Mouse (Mus musculus) bone marrow macrophage, adult 2 months (primary cell): ENCODE measurements at regions not wholly inside any gene's neighbourhood (a gene's known extent, or its start where the extent isn't known, plus 50 kb on each side); places are given as distances from the start of the nearest gene placed in this dataset.

Experiments used
- H3K27ac ChIP-seq: 2 replicates; pipeline ENCODE4 v1.5.1; 2012; ENCODE audit warnings: low read depth, low read length; ENCODE audit not compliant: insufficient read depth
- H3K4me1 ChIP-seq: 2 replicates; pipeline ENCODE4 v1.6.1; 2012; ENCODE audit warnings: low read length; ENCODE audit not compliant: control insufficient read depth, insufficient read depth
- H3K4me3 ChIP-seq: 2 replicates; pipeline ENCODE4 v1.5.1; 2012; ENCODE audit warnings: mild to moderate bottlenecking, low read length, moderate library complexity; ENCODE audit not compliant: insufficient read depth
- CTCF ChIP-seq: IDR thresholded peaks from 2 replicates; pipeline ENCODE4 v1.5.1; 2012; ENCODE audit warnings: low read depth, mild to moderate bottlenecking, low read length, moderate library complexity
- POLR2A ChIP-seq: IDR thresholded peaks from 2 replicates; pipeline ENCODE4 v1.6.1; 2012; ENCODE audit warnings: mild to moderate bottlenecking, low read depth, low read length, borderline replicate concordance

GRCm38 (mm10) chr15:60226335-60226938, 210.0 kb upstream of the 4933412E24Rik start:
- Histone ChIP-seq H3K27ac (no peak overlapping the region), H3K4me3 (no peak overlapping the region), H3K4me1 (no peaks in the 10 kb centered on the region)
- TF ChIP-seq CTCF (no peak), POLR2A (no peak)

DNA sequence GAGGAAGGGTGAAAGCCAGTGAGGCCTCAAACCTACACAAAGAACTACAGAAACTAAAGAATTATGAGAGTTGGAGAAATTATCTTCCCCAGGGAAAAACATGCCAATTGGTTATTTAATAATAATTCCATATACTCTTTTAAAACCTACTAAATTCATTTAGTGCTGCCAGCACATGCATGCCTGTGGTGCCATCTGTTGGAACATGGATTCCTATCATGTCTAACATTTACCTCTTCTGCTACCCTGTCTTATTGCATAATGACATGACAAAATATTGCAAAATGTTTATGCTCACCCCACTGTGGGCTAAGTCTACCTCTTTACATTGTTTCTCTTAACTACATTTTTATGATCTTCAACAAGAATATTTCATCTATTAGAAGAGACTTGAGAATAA, 178.7 kb upstream of the 4933412E24Rik start:
- Histone ChIP-seq H3K27ac (no peak overlapping the region), H3K4me3 (no peak overlapping the region), H3K4me1 (no peaks in the 10 kb centered on the region)
- TF ChIP-seq POLR2A: no peak
- TF ChIP-seq CTCF: no peak

DNA sequence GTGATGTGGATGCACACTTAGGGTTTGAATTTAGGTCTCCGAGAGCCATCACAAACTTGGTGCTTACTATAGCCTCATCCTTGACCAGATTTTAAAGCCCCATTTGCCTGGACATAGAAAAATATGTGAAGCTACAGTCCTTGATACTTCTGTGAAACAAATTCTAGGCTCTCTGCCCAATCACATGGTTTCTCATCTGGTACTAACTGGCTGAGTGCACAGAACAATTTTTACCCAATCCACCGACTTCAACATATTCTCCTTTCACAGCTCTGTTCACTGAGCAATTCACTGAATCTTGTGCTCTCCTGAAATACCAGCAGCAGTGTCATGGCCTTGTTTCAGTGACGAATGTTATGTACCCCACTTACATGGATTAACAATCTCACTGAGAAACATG, 176.7 kb upstream of the 4933412E24Rik start:
- H3K27ac ChIP-seq: no peak overlapping the region
- H3K4me1 ChIP-seq: no peaks in the 10 kb centered on the region
- H3K4me3 ChIP-seq: no peak overlapping the region
- no peak for TF ChIP-seq POLR2A
- TF ChIP-seq CTCF: no peak

GRCm38 (mm10) chr15:60187002-60187715, 170.7 kb upstream of the 4933412E24Rik start:
- no peak overlapping the region for H3K27ac ChIP-seq
- TF ChIP-seq POLR2A: no peak
- TF ChIP-seq CTCF: no peak
- H3K4me3 ChIP-seq: no peak overlapping the region
- no peaks in the 10 kb centered on the region for H3K4me1 ChIP-seq

DNA sequence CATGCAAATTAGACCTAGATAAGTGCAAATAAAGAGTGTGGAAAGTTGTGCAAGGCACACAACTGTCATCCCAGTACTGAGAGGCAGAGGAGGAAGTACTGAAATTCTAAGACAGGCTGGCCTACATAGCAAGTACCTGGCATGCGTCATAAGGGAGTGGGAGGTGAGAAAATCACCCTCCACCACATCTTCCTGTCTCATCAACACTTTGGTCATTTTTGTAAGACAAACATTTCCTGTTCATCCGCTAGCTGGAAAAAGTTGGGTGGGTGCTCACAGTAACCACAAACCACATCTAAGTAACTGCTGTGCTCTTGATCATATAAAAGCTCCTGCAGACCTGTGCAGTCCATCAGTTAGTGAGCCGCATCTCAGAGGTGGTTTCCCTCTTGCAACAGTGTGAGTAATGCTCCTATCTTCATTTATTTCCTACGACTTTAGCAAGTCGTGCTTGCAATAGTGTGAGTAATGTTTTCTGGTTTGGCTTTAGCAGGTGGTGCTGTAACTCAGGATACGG, 125.2 kb upstream of the 4933412E24Rik start:
- no peaks in the 10 kb centered on the region for H3K4me1 ChIP-seq
- H3K4me3 ChIP-seq: no peak overlapping the region
- H3K27ac ChIP-seq: no peak overlapping the region
- no peak for TF ChIP-seq CTCF

GRCm38 (mm10) chr15:60136671-60137070, 120.3 kb upstream of the 4933412E24Rik start:
- Histone ChIP-seq H3K4me1 (no peaks in the 10 kb centered on the region), H3K4me3 (no peak overlapping the region), H3K27ac (no peak overlapping the region)
- no peak for TF ChIP-seq CTCF
- TF ChIP-seq POLR2A: no peak

GRCm38 (mm10) chr15:60134515-60134914, 118.1 kb upstream of the 4933412E24Rik start:
- Histone ChIP-seq H3K4me1 (no peaks in the 10 kb centered on the region), H3K4me3 (no peak overlapping the region), H3K27ac (no peak overlapping the region)
- TF ChIP-seq POLR2A (no peak), CTCF (no peak)

DNA sequence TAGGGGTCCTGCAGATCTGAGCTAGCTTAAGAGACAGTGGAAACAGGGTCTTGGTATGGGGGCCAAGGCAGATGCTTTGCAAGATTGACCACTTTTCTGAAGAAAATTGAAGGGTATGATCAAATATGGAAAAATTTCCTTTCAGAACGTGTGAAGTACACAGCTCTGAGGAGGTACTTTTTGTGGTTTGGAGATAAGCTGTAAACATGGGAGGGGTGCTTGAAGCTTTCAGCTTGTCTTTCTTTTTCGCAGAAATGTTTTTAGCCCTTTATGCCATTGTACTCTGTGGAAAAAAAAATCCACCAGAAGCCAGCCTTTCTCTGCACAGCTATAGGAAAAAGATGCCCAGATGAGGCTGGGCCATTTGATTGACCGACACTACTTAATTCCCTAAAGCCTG, 116.3 kb upstream of the 4933412E24Rik start:
- Histone ChIP-seq H3K4me3 (no peak overlapping the region), H3K27ac (no peak overlapping the region), H3K4me1 (no peaks in the 10 kb centered on the region)
- TF ChIP-seq POLR2A (no peak), CTCF (no peak)

DNA sequence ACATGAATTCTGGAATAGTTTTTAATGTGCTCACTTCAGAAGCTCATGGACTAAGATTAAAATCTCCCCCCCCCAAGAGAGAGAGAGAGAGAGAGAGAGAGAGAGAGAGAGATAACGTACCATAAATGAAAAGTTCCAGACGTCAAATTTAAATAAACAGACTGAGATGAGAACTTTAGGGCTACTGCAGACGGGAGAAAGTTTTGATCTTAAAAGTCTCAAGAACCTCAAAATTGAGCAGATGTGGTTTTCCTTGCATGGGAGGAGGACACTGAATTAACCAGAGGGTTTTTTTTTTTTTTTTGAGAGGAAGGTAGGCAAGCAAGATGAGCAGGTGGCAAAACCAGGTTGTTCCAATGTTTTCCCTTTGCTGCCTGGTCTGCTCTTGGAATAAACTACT, 108.0 kb upstream of the 4933412E24Rik start:
- Histone ChIP-seq H3K4me3 (no peak overlapping the region), H3K4me1 (no peaks in the 10 kb centered on the region), H3K27ac (no peak overlapping the region)
- no peak for TF ChIP-seq POLR2A
- no peak for TF ChIP-seq CTCF

DNA sequence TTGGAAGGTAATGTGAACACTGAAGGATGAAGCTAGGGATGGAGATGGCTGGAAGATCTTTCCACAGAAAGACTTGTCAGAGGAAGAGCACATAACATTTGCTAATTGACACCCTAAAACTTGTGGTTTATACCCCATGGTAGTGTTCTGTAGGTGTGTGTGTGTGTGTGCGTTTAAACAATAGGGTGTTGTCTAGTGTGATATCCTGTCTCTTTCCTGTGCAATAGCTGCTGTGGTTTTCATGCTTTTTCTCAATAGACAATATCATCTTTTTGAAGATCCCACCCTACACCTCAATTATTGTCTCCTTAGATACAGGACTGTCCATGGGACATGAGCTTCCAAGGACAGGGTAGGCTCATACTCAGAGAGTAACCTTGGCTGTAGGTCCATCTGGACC, 103.5 kb upstream of the 4933412E24Rik start:
- Histone ChIP-seq H3K4me3 (no peak overlapping the region), H3K4me1 (no peaks in the 10 kb centered on the region), H3K27ac (no peak overlapping the region)
- TF ChIP-seq POLR2A (no peak), CTCF (no peak)

DNA sequence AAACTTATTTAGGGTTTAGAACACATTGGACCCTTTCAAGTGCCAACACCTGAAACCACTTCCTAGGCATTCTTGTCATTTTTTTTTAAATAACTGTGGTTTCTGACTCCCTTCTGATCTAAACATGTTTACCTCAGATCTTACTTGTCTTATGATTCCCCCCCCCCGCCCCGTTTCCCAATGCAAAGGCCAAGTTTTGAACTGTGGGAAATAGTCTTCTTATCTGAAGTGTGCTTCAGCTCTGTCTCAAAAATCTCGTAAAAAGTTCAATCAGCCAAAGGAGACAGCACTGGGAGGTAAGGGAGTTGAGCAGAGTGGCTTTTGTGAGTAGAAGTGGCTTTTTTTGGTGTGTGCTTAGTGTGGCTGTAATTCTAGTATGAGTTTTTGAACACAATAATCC, 95.5 kb upstream of the 4933412E24Rik start:
- no peak for TF ChIP-seq CTCF
- TF ChIP-seq POLR2A: no peak

More for the DNA sequence above, 95.5 kb upstream of the 4933412E24Rik start:
- Histone ChIP-seq H3K27ac (no peak overlapping the region), H3K4me1 (no peaks in the 10 kb centered on the region), H3K4me3 (no peak overlapping the region)
